Mouse (Mus musculus): ENCODE data around the gene Pde6d. TPM values are rescaled to one million over a fixed set of nuclear protein-coding genes. Genes with fewer than 3 reads are reported as not detected.
A peak's percentile ranks its signal among the peaks of the same experiment; 100 is the strongest.

Gene Pde6d
- polyA plus RNA-seq, 1 experiment from 2014 or later, result 88.0 TPM

DNA sequence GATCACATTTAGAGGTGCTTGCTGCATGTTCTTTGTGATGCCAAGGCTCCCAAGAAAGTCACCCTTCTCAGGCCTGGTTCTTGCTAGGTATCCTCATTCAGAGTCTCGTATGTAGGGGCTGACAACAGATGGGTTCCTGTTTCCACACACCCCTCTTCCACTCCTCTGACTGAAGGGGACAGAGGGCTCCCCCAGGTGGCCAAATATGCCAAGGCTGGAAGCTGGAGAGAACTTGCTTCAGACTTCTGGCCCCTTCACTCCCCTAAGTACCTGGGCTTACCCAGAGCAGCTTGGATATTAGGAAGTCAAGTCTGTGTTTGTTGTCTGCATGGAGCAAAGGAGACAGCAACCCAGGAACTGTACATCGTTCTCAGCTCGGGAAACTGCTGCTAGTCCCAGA is 82.5 kb downstream of the Pde6d start:
- H3K4me3 ChIP-seq (ENCODE audit: low read depth, low read length), result no peak overlapping the region
- WGBS, result 49% methylated on average over 3 of the region's 3 CpGs
- no peaks in the 10 kb centered on the region for H3K36me3 ChIP-seq (ENCODE audit: control insufficient read depth, insufficient read depth, low read length)
- H3K27me3 ChIP-seq (ENCODE audit: control insufficient read depth, insufficient read depth, low read length), result no peaks in the 10 kb centered on the region
- peaks cover 20% of the 10 kb centered on the region for H3K4me1 ChIP-seq (replicated peaks; ENCODE audit: control insufficient read depth, insufficient read depth, low read length)
- H3K9me3 ChIP-seq (ENCODE audit: control insufficient read depth, low read length), result no peaks in the 10 kb centered on the region
- no peak for ATAC-seq (replicated peaks; ENCODE audit: low FRiP score)
- no peak overlapping the region for H3K27ac ChIP-seq (ENCODE audit: low read depth, low read length)
- H3K9ac ChIP-seq (ENCODE audit: low read length), result no peak overlapping the region
- DNase-seq (ENCODE audit: low spot score), result peak; percentile 70
- no peak overlapping the region for H3K4me2 ChIP-seq (ENCODE audit: low read depth, low read length, severe bottlenecking)

DNA sequence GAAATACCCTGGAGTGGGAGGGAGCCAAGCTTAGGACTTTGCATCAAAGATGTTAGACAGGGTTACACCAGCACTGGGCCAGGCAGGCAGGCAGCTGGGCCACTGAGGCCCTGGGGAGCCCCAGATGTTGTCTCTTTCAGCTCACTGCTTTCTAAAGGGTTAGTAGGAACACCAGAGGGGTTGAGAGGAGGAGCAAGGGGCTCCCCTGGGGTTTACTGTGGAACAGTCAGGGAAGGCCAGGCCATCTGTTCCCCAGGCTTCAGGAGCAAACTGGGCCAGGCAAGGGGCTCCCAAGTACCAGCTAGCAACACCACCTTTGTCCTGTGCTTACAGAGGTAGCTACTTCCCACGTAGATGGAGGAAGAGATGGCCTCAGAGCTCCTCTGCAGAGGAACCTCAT is 83.8 kb downstream of the Pde6d start:
- H3K27ac ChIP-seq (ENCODE audit: low read depth, low read length), result peak overlapping the region; percentile 18; the same call in 1 of the 2 replicates
- WGBS, result 76% methylated on average over 1 of the region's 1 CpGs

DNA sequence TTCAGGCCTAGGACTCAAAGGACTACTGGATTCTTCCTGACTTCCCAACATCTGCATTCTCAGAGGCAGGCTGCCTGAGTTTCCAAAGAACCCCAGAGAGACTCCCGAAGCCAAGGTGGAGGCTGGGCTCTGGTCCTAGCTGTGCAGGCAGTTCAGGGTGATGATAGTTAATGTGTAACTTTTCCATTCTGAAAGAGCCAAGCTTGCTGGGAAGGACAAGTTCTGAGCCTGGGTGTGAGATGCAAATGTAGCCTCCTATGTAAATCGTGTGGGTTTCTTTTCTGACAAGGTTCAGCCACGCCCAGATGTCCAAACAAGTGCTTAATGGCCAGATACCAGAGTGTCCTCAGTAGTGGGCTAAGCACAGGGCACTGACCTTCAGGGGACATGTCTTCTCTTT is 84.4 kb downstream of the Pde6d start:
- no peaks in the 10 kb centered on the region for H3K36me3 ChIP-seq (ENCODE audit: control insufficient read depth, insufficient read depth, low read length)
- H3K4me2 ChIP-seq (ENCODE audit: low read depth, low read length, severe bottlenecking), result no peak overlapping the region
- H3K9me3 ChIP-seq (ENCODE audit: control insufficient read depth, low read length), result no peaks in the 10 kb centered on the region
- no peak overlapping the region for H3K27ac ChIP-seq (ENCODE audit: low read depth, low read length)
- DNase-seq (ENCODE audit: low spot score) (no peak), ATAC-seq (replicated peaks; ENCODE audit: low FRiP score) (no peak)
- H3K4me3 ChIP-seq (ENCODE audit: low read depth, low read length), result no peak overlapping the region
- no peak overlapping the region for H3K9ac ChIP-seq (ENCODE audit: low read length)
- H3K27me3 ChIP-seq (ENCODE audit: control insufficient read depth, insufficient read depth, low read length), result no peaks in the 10 kb centered on the region
- H3K4me1 ChIP-seq (replicated peaks; ENCODE audit: control insufficient read depth, insufficient read depth, low read length), result peaks cover 16% of the 10 kb centered on the region
- 69% methylated on average over 3 of the region's 3 CpGs for WGBS

More for the DNA sequence above, 83.8 kb downstream of the Pde6d start:
- H3K4me3 ChIP-seq (ENCODE audit: low read depth, low read length), result no peak overlapping the region
- peaks cover 17% of the 10 kb centered on the region for H3K4me1 ChIP-seq (replicated peaks; ENCODE audit: control insufficient read depth, insufficient read depth, low read length)
- DNase-seq (ENCODE audit: low spot score), result no peak
- H3K36me3 ChIP-seq (ENCODE audit: control insufficient read depth, insufficient read depth, low read length), result no peaks in the 10 kb centered on the region
- no peak overlapping the region for H3K4me2 ChIP-seq (ENCODE audit: low read depth, low read length, severe bottlenecking)
- no peak overlapping the region; the same call in 1 of the 2 replicates for H3K9ac ChIP-seq (ENCODE audit: low read length)
- ATAC-seq (replicated peaks; ENCODE audit: low FRiP score), result no peak
- no peaks in the 10 kb centered on the region for H3K27me3 ChIP-seq (ENCODE audit: control insufficient read depth, insufficient read depth, low read length)
- H3K9me3 ChIP-seq (ENCODE audit: control insufficient read depth, low read length), result no peaks in the 10 kb centered on the region

DNA sequence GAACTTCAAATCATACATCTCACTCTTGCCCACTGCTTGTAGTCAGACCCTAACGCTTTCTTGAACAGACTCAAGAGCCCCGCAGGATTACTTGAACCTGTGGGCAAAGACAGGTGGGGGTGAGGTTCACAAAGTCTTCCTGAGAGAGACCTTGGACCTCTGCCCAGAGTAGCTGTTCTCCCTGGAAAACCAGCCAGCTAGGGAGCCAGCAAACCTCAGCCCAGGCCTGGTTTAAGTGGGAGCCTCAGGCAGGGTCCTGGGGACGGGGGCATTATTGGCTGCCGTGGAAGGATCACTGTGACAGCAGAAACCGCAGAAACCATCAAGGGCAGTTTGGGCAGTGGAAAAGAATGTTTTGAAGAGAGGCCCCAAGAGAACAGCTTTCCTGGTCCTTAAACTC is 85.1 kb downstream of the Pde6d start:
- Histone ChIP-seq H3K9me3 (ENCODE audit: control insufficient read depth, low read length) (no peaks in the 10 kb centered on the region), H3K27me3 (ENCODE audit: control insufficient read depth, insufficient read depth, low read length) (no peaks in the 10 kb centered on the region), H3K4me1 (replicated peaks; ENCODE audit: control insufficient read depth, insufficient read depth, low read length) (peaks cover 10% of the 10 kb centered on the region), H3K4me2 (ENCODE audit: low read depth, low read length, severe bottlenecking) (no peak overlapping the region), H3K36me3 (ENCODE audit: control insufficient read depth, insufficient read depth, low read length) (no peaks in the 10 kb centered on the region), H3K9ac (ENCODE audit: low read length) (no peak overlapping the region), H3K27ac (ENCODE audit: low read depth, low read length) (no peak overlapping the region), H3K4me3 (ENCODE audit: low read depth, low read length) (no peak overlapping the region)
- 94% methylated on average over 5 of the region's 5 CpGs for WGBS
- no peak for DNase-seq (ENCODE audit: low spot score)
- no peak for ATAC-seq (replicated peaks; ENCODE audit: low FRiP score)

DNA sequence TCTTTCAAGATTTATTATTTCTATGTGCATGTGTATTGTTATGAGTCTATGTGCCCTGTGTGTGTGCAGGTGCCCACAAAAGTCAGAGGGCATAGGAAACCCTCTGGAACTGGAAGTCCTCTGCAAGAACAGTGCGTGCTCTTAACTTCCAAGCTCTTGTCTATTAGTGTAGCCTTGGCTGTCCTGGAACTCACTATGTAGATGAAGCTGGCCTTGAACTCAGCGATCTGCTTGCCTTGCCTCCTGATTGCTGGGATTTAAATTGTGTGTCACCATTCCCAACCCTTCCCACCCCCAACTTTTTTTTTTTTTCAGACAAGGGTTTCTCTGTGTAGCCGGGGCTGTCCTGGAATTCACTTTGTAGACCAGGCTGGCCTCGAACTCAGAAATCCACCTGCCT is 86.1 kb downstream of the Pde6d start:
- DNase-seq (ENCODE audit: low spot score), result no peak
- Histone ChIP-seq H3K36me3 (ENCODE audit: control insufficient read depth, insufficient read depth, low read length) (no peaks in the 10 kb centered on the region), H3K4me3 (ENCODE audit: low read depth, low read length) (no peak overlapping the region), H3K9me3 (ENCODE audit: control insufficient read depth, low read length) (no peaks in the 10 kb centered on the region), H3K4me1 (replicated peaks; ENCODE audit: control insufficient read depth, insufficient read depth, low read length) (peaks cover 4% of the 10 kb centered on the region), H3K27ac (ENCODE audit: low read depth, low read length) (no peak overlapping the region), H3K4me2 (ENCODE audit: low read depth, low read length, severe bottlenecking) (no peak overlapping the region), H3K9ac (ENCODE audit: low read length) (no peak overlapping the region), H3K27me3 (ENCODE audit: control insufficient read depth, insufficient read depth, low read length) (no peaks in the 10 kb centered on the region)
- 92% methylated on average over 4 of the region's 4 CpGs for WGBS
- ATAC-seq (replicated peaks; ENCODE audit: low FRiP score), result no peak

DNA sequence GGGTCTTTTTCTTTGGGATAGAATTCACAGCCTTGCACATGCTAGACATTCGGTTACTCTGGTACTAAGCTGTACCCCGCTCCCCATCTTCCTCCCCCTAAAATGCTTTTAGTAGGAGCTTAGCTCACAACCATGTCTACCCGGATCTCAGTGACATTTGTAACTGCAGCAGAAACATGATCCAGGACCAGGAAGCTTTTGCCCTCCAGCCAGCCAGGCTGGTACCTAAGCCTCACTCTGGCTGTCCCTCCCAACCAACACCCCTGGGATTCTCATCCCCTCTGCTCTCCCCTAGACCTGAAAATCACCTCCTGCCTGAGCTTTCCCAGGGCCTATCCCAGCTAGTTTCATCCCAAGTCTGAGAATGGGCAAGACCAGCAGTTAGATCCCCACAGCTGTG is 88.6 kb downstream of the Pde6d start:
- H3K4me3 ChIP-seq (ENCODE audit: low read depth, low read length), result no peak overlapping the region
- no peak overlapping the region for H3K27ac ChIP-seq (ENCODE audit: low read depth, low read length)
- no peaks in the 10 kb centered on the region for H3K9me3 ChIP-seq (ENCODE audit: control insufficient read depth, low read length)
- H3K4me2 ChIP-seq (ENCODE audit: low read depth, low read length, severe bottlenecking), result no peak overlapping the region
- no peaks in the 10 kb centered on the region for H3K36me3 ChIP-seq (ENCODE audit: control insufficient read depth, insufficient read depth, low read length)
- 78% methylated on average over 3 of the region's 3 CpGs for WGBS
- DNase-seq (ENCODE audit: low spot score) (no peak), ATAC-seq (replicated peaks; ENCODE audit: low FRiP score) (no peak)
- H3K27me3 ChIP-seq (ENCODE audit: control insufficient read depth, insufficient read depth, low read length), result no peaks in the 10 kb centered on the region
- H3K9ac ChIP-seq (ENCODE audit: low read length), result no peak overlapping the region
- H3K4me1 ChIP-seq (replicated peaks; ENCODE audit: control insufficient read depth, insufficient read depth, low read length), result peaks cover 3% of the 10 kb centered on the region; the same call in 1 of the 2 replicates

Other genes starting within 250 kb of the Pde6d start
- gene Ncl, start 223.2 kb downstream of the Pde6d start, polyA plus RNA-seq (2014; fragmentation: Nextera tagmentation; extraction: Ambion mirVana), result 410 and 411 TPM in 2 replicates
- gene Nmur1, start 156.4 kb downstream of the Pde6d start, polyA plus RNA-seq (2014; fragmentation: Nextera tagmentation; extraction: Ambion mirVana), result 0.72 TPM in 1 of 2 replicates, not detected in the other
- not detected in 2 replicates for gene Tex44, start 156.3 kb downstream of the Pde6d start, polyA plus RNA-seq (2014; fragmentation: Nextera tagmentation; extraction: Ambion mirVana)
- gene Ptma, start 55.9 kb downstream of the Pde6d start, polyA plus RNA-seq (2014; fragmentation: Nextera tagmentation; extraction: Ambion mirVana), result 3,230 and 3,412 TPM in 2 replicates
- gene Cops7b, start 275 bp upstream of the Pde6d start, polyA plus RNA-seq (2014; fragmentation: Nextera tagmentation; extraction: Ambion mirVana), result 57.1 and 62.3 TPM in 2 replicates
- 0.79 and 0.98 TPM in 2 replicates for gene Nppc, start 87.9 kb upstream of the Pde6d start, polyA plus RNA-seq (2014; fragmentation: Nextera tagmentation; extraction: Ambion mirVana)
- 40.5 and 40.6 TPM in 2 replicates for gene Dis3l2, start 121.2 kb upstream of the Pde6d start, polyA plus RNA-seq (2014; fragmentation: Nextera tagmentation; extraction: Ambion mirVana)

All from forebrain, embryonic 11.5 days (tissue).